Mouse (Mus musculus) retina, adult 2 months (tissue): ENCODE results near the gene Flna.
"Not testable (repeated sequence)": the region's sequence is repeated elsewhere in the genome, so short reads cannot be mapped to it uniquely, and the experiment has no call there.

Experiments used
- DNase-seq: peaks from one replicate; pipeline ENCODE4 v3.0.0-alpha.2; 2012; ENCODE audit warnings: low read depth, low spot score

The Flna gene

DNA sequence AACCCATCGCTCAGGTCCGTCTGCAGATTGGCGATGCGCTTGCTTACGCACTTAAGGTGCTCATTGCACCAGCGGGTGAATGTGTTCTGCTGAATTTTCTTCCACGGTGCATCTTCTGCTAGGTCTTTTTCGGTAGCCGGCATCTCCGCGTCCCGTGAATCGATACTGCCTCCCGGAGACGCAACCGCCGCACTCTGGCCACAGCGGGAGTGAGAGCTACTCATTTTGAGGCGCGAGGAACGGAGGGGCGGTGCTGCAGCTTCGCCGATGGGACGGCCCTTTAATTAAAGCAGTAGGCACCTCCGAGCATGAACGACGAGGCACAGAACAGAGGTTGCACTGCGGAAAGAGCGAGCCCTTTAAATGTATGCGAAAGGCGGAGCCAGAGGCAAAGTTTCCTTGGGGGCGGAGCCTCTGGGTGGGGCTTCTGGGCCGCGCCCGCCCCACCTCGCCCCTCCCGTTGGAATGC lies 3.4 kb downstream of the Flna start:
- peak; percentile 64 for DNase-seq

DNA sequence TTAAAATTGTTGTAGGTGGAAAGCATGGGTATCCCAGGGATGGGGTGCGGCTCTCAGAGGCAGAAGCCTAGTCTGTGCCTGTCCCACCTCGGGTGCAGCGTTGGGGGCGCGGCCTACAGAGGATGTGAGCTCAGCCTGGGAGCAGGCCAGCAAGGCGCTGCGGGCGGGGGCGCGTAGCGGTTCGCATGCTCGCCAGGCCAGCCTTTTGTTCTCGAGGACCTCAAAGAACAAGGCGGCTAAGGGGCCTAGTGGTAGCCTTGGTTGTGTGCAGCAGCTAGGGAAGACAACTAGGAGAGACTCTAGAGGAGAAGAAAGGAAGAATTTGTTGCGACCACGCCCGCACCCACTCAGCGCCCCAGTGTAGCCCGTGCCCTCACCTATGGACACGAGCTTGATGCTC lies 3.9 kb downstream of the Flna start:
- no peak for DNase-seq

DNA sequence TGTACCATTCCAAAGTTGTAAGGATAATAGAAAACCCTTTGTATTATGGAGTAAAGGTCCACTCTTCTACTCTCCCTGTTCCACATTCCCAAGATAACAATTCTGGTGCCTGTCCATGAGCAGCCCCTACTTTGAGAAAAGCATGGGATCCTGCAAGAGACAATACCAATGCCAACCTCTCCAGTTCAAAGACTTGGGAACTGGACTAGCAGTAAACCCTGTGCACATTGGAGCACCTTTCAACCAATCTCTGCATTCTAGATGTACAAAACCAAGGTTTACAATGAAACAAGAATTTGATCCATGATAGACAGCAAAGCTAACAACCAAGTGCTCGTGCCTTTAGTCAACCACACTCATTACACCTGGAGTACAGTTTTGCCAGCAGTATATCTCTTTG lies 4.5 kb downstream of the Flna start:
- no peak for DNase-seq

DNA sequence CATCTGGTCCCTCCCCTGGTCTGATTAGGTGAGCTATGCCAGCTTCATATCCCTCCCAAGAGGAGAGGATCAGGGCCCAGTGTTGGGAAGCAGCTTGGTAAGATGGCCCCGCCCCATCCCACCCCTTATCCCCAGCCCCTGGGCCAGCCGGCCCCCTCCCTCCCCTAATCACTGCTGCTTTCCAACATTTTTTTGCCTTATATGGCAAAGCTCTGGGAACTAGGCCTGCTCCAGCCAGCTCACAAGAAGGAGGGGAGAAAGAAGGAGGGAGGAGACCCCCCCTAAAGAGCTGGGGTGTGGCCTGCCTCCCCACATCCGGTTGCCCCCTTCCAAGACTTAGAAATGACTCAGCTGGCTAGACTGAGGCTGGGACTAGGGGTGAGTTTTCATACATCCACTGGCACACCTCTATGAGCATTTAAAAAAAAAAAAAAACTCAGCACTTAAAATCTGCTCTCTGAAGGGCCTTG lies 5.0 kb downstream of the Flna start:
- DNase-seq = no peak

DNA sequence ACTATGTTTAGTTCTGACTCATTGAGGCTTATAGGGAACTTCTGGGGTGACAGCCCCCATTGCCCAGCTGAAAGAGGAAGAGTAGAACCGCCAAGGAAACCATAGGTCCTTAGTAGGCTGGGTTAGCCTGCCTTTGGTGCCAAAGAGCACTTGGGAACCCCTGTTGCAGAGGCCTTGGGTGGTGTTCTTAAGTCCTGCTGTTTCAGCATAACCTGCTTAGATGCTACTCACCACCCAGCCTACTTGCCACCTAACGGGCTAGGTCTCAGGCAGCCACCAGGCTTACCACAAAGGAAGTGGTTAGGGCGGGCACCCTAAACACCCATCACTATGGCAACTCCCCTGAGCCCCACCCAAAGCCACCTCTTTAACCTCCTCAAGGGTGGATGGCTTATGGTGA lies 5.8 kb downstream of the Flna start:
- no peak for DNase-seq

DNA sequence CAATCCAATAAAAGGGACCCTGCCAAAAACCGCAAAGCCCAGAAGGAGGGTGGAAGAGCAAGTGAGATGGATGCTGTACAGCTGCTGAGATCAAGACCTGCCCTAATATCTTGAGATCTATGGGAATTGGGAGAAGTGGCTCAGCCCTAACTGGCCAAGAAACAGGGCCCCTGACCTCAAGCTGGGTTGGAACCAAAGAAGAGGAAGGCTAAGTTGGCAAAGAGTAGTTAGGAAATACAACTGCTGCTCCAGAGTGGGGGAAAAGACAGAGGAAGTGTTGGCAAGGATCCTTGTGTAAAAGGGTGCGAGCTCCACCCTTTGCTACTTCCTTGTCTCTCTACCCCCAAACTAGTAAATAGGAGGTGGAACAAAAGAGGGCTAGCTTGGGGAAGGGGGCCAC lies 6.2 kb downstream of the Flna start:
- DNase-seq = no peak

- DNase-seq = no peak
Measured at GRCm38 (mm10) chrX:74240332-74240731, 9.3 kb downstream of the Flna start.

GRCm38 (mm10) chrX:74233196-74233595 lies 16.4 kb downstream of the Flna start:
- DNase-seq = no peak

- DNase-seq = no peak
Measured at GRCm38 (mm10) chrX:74230038-74230437, 19.6 kb downstream of the Flna start.

GRCm38 (mm10) chrX:74220099-74220498 lies 29.5 kb downstream of the Flna start:
- not testable (repeated sequence) for DNase-seq

DNA sequence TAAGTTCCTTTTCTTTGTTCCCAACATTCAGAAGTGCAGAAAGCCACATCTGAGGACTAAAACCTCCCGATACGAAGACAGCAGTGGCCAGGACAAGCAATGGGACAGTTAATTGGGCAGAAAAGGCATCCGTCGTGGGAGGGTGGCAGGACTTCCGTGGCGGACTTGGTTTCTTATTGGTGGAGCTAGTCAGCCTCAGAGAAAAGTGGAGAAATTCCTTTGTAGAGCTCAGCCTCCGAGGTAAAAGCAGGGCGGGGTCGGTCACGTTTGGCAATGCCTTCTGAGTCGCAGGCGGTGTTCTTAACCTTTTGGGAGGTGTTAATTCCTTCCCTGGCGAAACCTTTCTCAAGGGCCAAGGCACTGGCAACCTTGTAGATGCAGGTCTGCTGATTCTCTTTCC lies 30.2 kb downstream of the Flna start:
- no peak for DNase-seq

GRCm38 (mm10) chrX:74218496-74218895 lies 31.1 kb downstream of the Flna start:
- DNase-seq = no peak

GRCm38 (mm10) chrX:74203556-74203955 lies 46.1 kb downstream of the Flna start:
- no peak for DNase-seq

DNA sequence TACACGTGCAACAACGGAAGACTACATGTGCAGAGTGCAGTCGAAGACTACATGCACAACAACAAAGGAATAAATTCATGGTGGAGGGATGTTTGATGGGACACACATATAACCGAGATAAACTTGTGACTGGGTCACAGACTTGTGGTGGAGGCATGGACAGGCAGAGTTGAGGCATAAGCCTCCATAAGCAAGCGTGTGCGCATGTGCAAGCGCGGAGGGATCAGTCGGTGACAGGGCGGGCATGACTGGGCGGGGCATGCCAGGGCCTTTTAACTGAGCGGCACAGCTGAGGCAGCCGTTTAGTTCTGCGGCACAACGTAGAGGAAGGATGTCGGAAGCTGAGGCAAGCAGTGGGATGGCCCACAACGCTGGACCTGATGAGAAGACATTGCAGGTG lies 72.7 kb downstream of the Flna start, which contains the start of gene Tktl1:
Gene Tktl1 (plus strand): TSS at position 301 of the 400 bp plus-strand sequence.
- DNase-seq = no peak
